Mouse (Mus musculus) lung, embryonic 14.5 days (tissue): ENCODE results near the gene Ppib. TPM values are rescaled to one million over a fixed set of nuclear protein-coding genes. Genes with fewer than 3 reads are reported as not detected.
A peak's percentile ranks its signal among the peaks of the same experiment; 100 is the strongest.

Source experiments
- ATAC-seq: fragments of 200-750 bp; cut with Nextera tagmentation; 2 replicates; pipeline ENCODE4 v1.8.0; 2017; ENCODE audit warnings: mild to moderate bottlenecking, moderate TSS enrichment, moderate library complexity; ENCODE audit not compliant: insufficient read depth
- DNase-seq: peaks from one replicate; pipeline ENCODE4 v3.0.0-alpha.2; 2015
- H3K27ac ChIP-seq: fragments of 300-500 bp; sonication (generic); 2 replicates; pipeline ENCODE4 v1.5.1; 2014; ENCODE audit warnings: low read depth, mild to moderate bottlenecking, moderate library complexity
- H3K27me3 ChIP-seq: fragments of 300-500 bp; sonication (generic); 2 replicates; pipeline ENCODE4 v1.6.1; 2014; ENCODE audit warnings: low read length, control low read depth; ENCODE audit not compliant: insufficient read depth
- H3K36me3 ChIP-seq: fragments of 300-500 bp; sonication (generic); 2 replicates; pipeline ENCODE4 v1.6.1; 2014; ENCODE audit warnings: control low read depth; ENCODE audit not compliant: insufficient read depth
- H3K4me1 ChIP-seq: fragments of 300-500 bp; sonication (generic); 2 replicates; pipeline ENCODE4 v1.6.1; 2014; ENCODE audit warnings: antibody characterized with exemption, control low read depth; ENCODE audit not compliant: insufficient read depth
- H3K4me2 ChIP-seq: fragments of 300-500 bp; sonication (generic); 2 replicates; pipeline ENCODE4 v1.6.1; 2014; ENCODE audit warnings: mild to moderate bottlenecking
- H3K4me3 ChIP-seq: fragments of 300-500 bp; sonication (generic); 2 replicates; pipeline ENCODE4 v1.5.1; 2014; ENCODE audit warnings: low read depth, low read length
- H3K9ac ChIP-seq: fragments of 300-500 bp; sonication (generic); 2 replicates; pipeline ENCODE4 v1.6.1; 2014
- H3K9me3 ChIP-seq: fragments of 300-500 bp; sonication (generic); 2 replicates; pipeline ENCODE4 v1.6.1; 2016; ENCODE audit warnings: low read depth, low read length, control low read depth
- CTCF ChIP-seq: IDR thresholded peaks from 2 replicates; pipeline ENCODE4 v1.5.1; 2016; ENCODE audit warnings: antibody characterized with exemption, low read depth
- WGBS: fragments of 180-500 bp; shearing (Covaris S2); extraction: QIAGEN DNeasy Blood & Tissue Kit; methylation state at CpG from one replicate; pipeline ENCODE4 v1.1.7; 2014; 5-methylcytosine and 5-hydroxymethylcytosine counted together
- polyA plus RNA-seq: library from polyadenylated mRNA; unstranded; fragments of >200 nt; fragmentation: Nextera tagmentation; extraction: Ambion mirVana; gene quantifications from 2 replicates; pipeline ENCODE4 v1.2.1, GENCODE M21; 2014

Ppib gene
- polyA plus RNA-seq, 1 experiment from 2014 or later = 654 TPM

DNA sequence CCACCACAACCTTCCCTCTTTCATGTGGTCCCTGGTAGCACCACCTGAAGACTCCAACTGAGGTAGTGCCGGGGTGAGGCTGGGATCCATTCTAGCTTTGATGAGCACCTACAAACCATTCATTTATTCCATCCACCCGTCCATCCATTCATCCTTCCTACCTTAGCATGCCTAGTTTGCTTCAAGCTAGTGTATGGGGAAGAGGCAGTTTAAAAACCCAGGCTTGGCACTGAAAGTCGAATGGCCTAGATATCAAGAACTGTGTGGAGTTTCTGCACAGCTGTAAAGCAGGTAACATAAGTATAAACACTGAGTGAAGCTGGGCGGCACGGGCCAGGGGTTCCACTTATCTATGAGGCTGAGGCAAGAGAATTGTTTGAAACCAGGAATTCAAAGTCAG is 10.1 kb downstream of the Ppib start:
- 82% methylated on average over 5 of the region's 5 CpGs for WGBS
- no peak for DNase-seq
- no peak overlapping the region for H3K4me3 ChIP-seq
- H3K9ac ChIP-seq = no peak overlapping the region
- no peaks in the 10 kb centered on the region for H3K4me1 ChIP-seq
- peak; percentile 16; the same call in 1 of the 2 replicates for ATAC-seq
- no peaks in the 10 kb centered on the region for H3K9me3 ChIP-seq
- peaks cover 23% of the 10 kb centered on the region for H3K27me3 ChIP-seq
- no peak for TF ChIP-seq CTCF
- H3K4me2 ChIP-seq = peak overlapping the region; percentile 89; the same call in 1 of the 2 replicates
- no peak overlapping the region for H3K27ac ChIP-seq
- peaks cover 24% of the 10 kb centered on the region for H3K36me3 ChIP-seq

DNA sequence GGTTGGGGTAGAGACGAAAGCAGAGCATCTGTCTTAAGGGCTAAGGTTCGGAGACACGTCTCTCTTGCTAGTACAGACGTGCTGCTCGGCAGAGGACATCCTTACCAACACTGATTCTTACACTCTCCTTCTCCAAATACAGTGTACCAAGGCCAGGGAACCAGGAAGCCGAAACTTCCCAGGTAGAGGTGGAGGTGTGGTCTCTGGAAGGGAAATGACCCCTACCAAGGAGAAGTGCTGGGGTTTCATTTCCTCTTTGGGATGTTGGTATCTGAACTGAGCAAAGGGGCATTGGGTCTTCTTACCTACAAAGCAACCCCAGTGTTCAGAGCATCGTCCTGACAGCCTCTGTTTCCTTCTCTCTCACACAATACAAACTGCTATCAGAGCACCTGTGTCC is 12.7 kb downstream of the Ppib start:
- Histone ChIP-seq H3K4me2 (no peak overlapping the region), H3K9ac (no peak overlapping the region), H3K9me3 (no peaks in the 10 kb centered on the region), H3K36me3 (no peaks in the 10 kb centered on the region), H3K4me3 (no peak overlapping the region), H3K4me1 (no peaks in the 10 kb centered on the region), H3K27ac (no peak overlapping the region), H3K27me3 (peaks cover 15% of the 10 kb centered on the region)
- ATAC-seq = no peak
- no peak for TF ChIP-seq CTCF
- WGBS = 77% methylated on average over 7 of the region's 7 CpGs
- DNase-seq = no peak

DNA sequence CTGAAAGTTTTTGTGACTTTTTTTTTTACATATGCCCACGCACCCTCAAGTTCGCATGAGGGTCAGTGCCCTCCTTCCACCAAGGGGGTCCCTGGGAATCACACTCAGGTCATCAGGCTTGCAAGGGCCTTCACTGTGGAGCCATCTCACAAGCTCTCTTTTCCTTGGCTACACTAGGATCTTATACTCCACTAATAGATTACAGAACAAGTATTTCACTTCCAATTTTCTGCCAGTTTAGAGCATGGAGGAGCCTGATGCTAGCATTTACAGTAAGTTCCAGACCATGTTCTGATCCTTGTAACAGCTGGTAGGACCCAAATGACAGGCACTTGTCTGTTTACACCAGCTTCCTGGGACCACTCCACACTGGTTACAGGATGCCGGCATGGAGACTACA is 18.1 kb downstream of the Ppib start:
- 43% methylated on average over 3 of the region's 3 CpGs for WGBS
- Histone ChIP-seq H3K4me1 (no peaks in the 10 kb centered on the region), H3K4me2 (peak overlapping the region; percentile 41), H3K9ac (no peak overlapping the region), H3K27me3 (no peaks in the 10 kb centered on the region), H3K36me3 (no peaks in the 10 kb centered on the region), H3K9me3 (no peaks in the 10 kb centered on the region), H3K4me3 (no peak overlapping the region), H3K27ac (peak overlapping the region; percentile 87)
- 0 out of 2 replicates have a peak, but pooled peaks have one; percentile 38 for ATAC-seq
- no peak for TF ChIP-seq CTCF
- no peak for DNase-seq

GRCm38 (mm10) chr9:66078493-66078892 is 18.5 kb downstream of the Ppib start:
- peak; percentile 47 for ATAC-seq
- Histone ChIP-seq H3K9ac (peak overlapping the region; percentile 11), H3K4me1 (no peaks in the 10 kb centered on the region), H3K9me3 (no peaks in the 10 kb centered on the region), H3K4me2 (peak overlapping the region; percentile 41), H3K36me3 (no peaks in the 10 kb centered on the region), H3K27me3 (no peaks in the 10 kb centered on the region), H3K4me3 (0 out of 2 replicates have a peak overlapping the region, but pooled peaks have one; percentile 9), H3K27ac (peak overlapping the region; percentile 87)
- 3% methylated on average over 14 of the region's 14 CpGs for WGBS
- no peak for TF ChIP-seq CTCF
- peak; percentile 72 for DNase-seq

DNA sequence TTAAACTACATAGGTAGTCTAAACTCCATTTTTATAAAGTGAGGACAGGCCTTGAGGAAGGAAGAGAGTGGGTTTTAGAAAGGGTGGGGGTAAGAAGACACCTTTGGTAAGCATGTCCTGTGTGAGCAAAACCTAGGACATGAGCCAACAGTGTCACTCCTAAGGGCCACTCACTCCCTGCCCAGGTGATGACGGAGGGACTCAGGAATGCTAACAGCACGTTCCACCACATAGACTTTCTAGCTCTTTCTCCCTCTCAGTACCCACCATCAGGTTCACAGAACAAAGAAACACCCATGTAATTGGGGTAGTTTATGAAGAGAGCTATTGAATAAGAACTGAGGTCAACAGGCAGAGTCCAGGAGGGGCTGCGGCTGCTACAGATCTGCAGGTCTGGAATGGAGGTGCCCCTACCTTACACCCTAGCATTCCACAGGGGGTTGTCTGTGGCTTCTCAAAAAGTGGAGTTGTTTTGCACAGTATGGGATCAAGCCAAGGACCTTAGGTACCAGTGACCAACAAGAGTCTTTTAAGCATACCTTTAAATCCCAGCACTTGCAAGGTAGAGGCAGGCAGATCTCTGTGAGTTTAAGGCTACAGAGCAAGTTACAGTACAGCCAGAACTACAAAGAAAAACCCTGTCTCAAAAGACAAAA is 20.9 kb downstream of the Ppib start:
- no peaks in the 10 kb centered on the region for H3K27me3 ChIP-seq
- ATAC-seq = peak; percentile 71
- no peak for TF ChIP-seq CTCF
- no peaks in the 10 kb centered on the region for H3K4me1 ChIP-seq
- 60% methylated on average over 3 of the region's 3 CpGs for WGBS
- peaks cover under 1% of the 10 kb centered on the region; the same call in 1 of the 2 replicates for H3K36me3 ChIP-seq
- H3K4me3 ChIP-seq = no peak overlapping the region
- peak overlapping the region; percentile 85 for H3K27ac ChIP-seq
- no peak overlapping the region for H3K9ac ChIP-seq
- H3K4me2 ChIP-seq = no peak overlapping the region
- H3K9me3 ChIP-seq = no peaks in the 10 kb centered on the region
- peak; percentile 56 for DNase-seq

GRCm38 (mm10) chr9:66081999-66082398 is 22.0 kb downstream of the Ppib start:
- Histone ChIP-seq H3K4me1 (no peaks in the 10 kb centered on the region), H3K4me3 (no peak overlapping the region), H3K36me3 (peaks cover 9% of the 10 kb centered on the region), H3K27me3 (no peaks in the 10 kb centered on the region), H3K9ac (no peak overlapping the region), H3K9me3 (no peaks in the 10 kb centered on the region), H3K27ac (no peak overlapping the region), H3K4me2 (no peak overlapping the region)
- no peak for DNase-seq
- TF ChIP-seq CTCF = no peak
- WGBS = 60% methylated on average over 4 of the region's 4 CpGs
- no peak for ATAC-seq

GRCm38 (mm10) chr9:66084171-66084570 is 24.1 kb downstream of the Ppib start:
- H3K4me2 ChIP-seq = no peak overlapping the region
- no peak for TF ChIP-seq CTCF
- DNase-seq = no peak
- H3K9ac ChIP-seq = no peak overlapping the region
- no peak for ATAC-seq
- H3K27ac ChIP-seq = no peak overlapping the region
- no peaks in the 10 kb centered on the region for H3K4me1 ChIP-seq
- no peak overlapping the region for H3K4me3 ChIP-seq
- peaks cover 29% of the 10 kb centered on the region for H3K36me3 ChIP-seq
- H3K9me3 ChIP-seq = no peaks in the 10 kb centered on the region
- WGBS = 91% methylated on average over 3 of the region's 3 CpGs
- no peaks in the 10 kb centered on the region for H3K27me3 ChIP-seq
